Mouse (Mus musculus) hindbrain, embryonic 14.5 days (tissue): ENCODE measurements around the gene Ankrd13d. TPM values are rescaled to one million over a fixed set of nuclear protein-coding genes. Genes with fewer than 3 reads are reported as not detected.

Source experiments
- ATAC-seq: fragments of 200-750 bp; cut with Nextera tagmentation; 2 replicates; pipeline ENCODE4 v1.8.0; 2017; ENCODE audit warnings: moderate number of reproducible peaks, mild to moderate bottlenecking, moderate TSS enrichment, moderate library complexity; ENCODE audit not compliant: low FRiP score
- DNase-seq: peaks from one replicate; pipeline ENCODE4 v3.0.0-alpha.2; 2015; ENCODE audit warnings: low spot score
- H3K27ac ChIP-seq: fragments of 300-500 bp; sonication (generic); 2 replicates; pipeline ENCODE4 v1.5.1; 2014; ENCODE audit warnings: mild to moderate bottlenecking, moderate library complexity
- H3K27me3 ChIP-seq: fragments of 300-500 bp; sonication (generic); 2 replicates; pipeline ENCODE4 v1.6.1; 2014; ENCODE audit warnings: mild to moderate bottlenecking, low read length, mixed read lengths; ENCODE audit not compliant: control insufficient read depth, insufficient read depth
- H3K36me3 ChIP-seq: fragments of 300-500 bp; sonication (generic); replicated peaks from 2 replicates; pipeline ENCODE4 v1.6.1; 2014; ENCODE audit not compliant: control insufficient read depth, insufficient read depth
- H3K4me1 ChIP-seq: fragments of 300-500 bp; sonication (generic); replicated peaks from 2 replicates; pipeline ENCODE4 v1.6.1; 2014; ENCODE audit warnings: antibody characterized with exemption, low read length, mixed read lengths; ENCODE audit not compliant: control insufficient read depth, insufficient read depth
- H3K4me2 ChIP-seq: fragments of 300-500 bp; sonication (generic); replicated peaks from 2 replicates; pipeline ENCODE4 v1.6.1; 2014; ENCODE audit warnings: mild to moderate bottlenecking, moderate library complexity
- H3K4me3 ChIP-seq: fragments of 300-500 bp; sonication (generic); replicated peaks from 2 replicates; pipeline ENCODE4 v1.5.1; 2014; ENCODE audit warnings: mild to moderate bottlenecking, low read length
- H3K9ac ChIP-seq: fragments of 300-500 bp; sonication (generic); 2 replicates; pipeline ENCODE4 v1.6.1; 2014
- H3K9me3 ChIP-seq: fragments of 300-500 bp; sonication (generic); 2 replicates; pipeline ENCODE4 v1.6.1; 2016; ENCODE audit warnings: low read length; ENCODE audit not compliant: control insufficient read depth
- WGBS: fragments of 180-500 bp; shearing (Covaris S2); extraction: QIAGEN DNeasy Blood & Tissue Kit; methylation state at CpG from one replicate; pipeline ENCODE4 v1.1.7; 2014; 5-methylcytosine and 5-hydroxymethylcytosine counted together
- polyA plus RNA-seq: library from polyadenylated mRNA; unstranded; fragments of >200 nt; fragmentation: Nextera tagmentation; extraction: Ambion mirVana; gene quantifications from 2 replicates; pipeline ENCODE4 v1.2.1, GENCODE M21; 2014

The Ankrd13d gene
- 50.7 and 56.6 TPM in 2 replicates for polyA plus RNA-seq

DNA sequence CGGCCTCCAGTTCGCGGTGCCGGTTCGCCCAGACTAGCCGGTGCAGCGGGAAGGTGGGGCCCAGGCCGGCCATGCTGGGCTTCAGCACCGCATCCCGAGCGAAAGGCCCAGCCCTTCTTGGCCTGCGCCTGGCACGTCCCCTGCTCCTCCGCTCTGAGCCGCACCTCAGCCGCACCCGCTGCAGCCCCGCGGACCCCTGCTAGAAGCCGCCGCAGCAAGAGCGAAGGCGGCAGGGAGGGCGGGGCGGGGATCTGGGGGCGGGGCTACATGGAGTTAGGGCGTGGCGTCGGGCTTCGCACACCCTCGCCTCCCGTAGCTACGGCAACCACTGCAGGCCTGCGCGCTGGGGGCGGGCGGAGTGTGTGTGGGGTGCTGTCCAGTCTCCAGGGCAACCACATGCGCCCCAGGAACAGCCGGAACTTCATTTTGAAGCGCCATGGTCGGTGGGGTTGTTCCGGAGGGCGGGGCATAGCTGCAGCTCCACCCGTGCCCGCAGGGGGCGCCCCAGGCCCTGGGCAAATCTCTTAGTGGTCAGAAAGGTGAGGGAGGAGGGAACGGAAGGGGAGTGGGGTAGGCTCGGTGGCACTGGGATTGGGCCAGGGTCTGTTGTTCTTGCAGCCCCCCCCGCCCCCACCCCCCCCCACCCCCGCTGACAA is at the start of gene Ankrd13d:
Gene Ankrd13d, minus strand, starts transcription at position 240 of the 656 bp plus-strand sequence.
- H3K27ac ChIP-seq, result peak within 1 kb of the TSS; percentile 72
- H3K4me3 ChIP-seq, result peak within 1 kb of the TSS; percentile 62
- no peaks in the 10 kb centered on the region for H3K27me3 ChIP-seq
- H3K4me2 ChIP-seq, result peak within 1 kb of the TSS; percentile 80
- H3K36me3 ChIP-seq, result peaks cover 43% of the 10 kb centered on the region
- peak; percentile 81 for DNase-seq
- WGBS, result under 1% methylated on average over 50 of the region's 50 CpGs
- H3K4me1 ChIP-seq, result peaks cover 12% of the 10 kb centered on the region
- ATAC-seq, result peak; percentile 89
- H3K9ac ChIP-seq, result peak within 1 kb of the TSS; percentile 87
- H3K9me3 ChIP-seq, result no peaks in the 10 kb centered on the region

DNA sequence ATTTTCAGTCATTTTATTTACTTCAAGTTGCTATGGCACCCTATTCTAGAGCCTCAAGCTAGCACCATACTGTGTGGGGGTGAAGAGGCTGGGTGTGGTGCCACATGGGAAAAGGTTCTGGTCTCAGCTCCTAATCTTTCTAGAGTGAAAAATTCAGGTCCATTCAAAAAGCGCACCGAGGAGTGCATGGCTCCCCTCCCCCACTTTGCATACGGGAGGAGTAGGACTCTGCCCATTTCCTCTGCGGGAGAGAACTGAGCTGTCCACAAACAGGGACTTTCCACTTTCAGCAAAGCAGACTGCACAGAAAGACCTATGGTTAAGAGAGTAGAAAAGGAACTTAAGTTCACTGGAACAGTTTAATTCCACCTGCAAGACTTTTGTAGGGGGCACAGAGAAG is 49.7 kb upstream of the Ankrd13d start:
- Histone ChIP-seq H3K4me2 (peak overlapping the region; percentile 74), H3K36me3 (peaks cover 43% of the 10 kb centered on the region), H3K4me3 (peak overlapping the region; percentile 42), H3K27ac (peak overlapping the region; percentile 87), H3K9me3 (no peaks in the 10 kb centered on the region), H3K9ac (peak overlapping the region; percentile 61), H3K27me3 (no peaks in the 10 kb centered on the region), H3K4me1 (peaks cover 25% of the 10 kb centered on the region; the same call in 1 of the 2 replicates)
- no peak for ATAC-seq
- 1% methylated on average over 4 of the region's 4 CpGs for WGBS
- DNase-seq, result peak; percentile 52

DNA sequence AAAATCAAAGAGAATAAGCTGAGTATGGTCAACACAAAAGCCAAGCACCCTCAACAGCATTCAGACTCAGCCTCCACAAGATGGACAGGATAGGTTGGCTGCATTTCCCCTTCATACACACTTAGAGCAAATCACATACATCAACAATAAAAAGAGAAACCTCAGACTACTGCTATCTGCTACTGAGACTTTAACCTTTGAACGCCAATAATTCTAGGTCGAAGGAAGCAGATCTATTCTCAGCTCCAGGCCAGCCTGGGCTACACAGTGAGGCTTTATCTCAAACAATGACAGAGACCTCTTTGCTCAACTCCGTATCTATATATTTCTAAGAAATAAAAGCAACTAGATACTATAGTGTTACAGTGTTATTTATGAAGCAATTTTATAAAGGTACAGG is 48.3 kb upstream of the Ankrd13d start:
- 95% methylated on average over 3 of the region's 3 CpGs for WGBS
- H3K9me3 ChIP-seq, result no peaks in the 10 kb centered on the region

DNA sequence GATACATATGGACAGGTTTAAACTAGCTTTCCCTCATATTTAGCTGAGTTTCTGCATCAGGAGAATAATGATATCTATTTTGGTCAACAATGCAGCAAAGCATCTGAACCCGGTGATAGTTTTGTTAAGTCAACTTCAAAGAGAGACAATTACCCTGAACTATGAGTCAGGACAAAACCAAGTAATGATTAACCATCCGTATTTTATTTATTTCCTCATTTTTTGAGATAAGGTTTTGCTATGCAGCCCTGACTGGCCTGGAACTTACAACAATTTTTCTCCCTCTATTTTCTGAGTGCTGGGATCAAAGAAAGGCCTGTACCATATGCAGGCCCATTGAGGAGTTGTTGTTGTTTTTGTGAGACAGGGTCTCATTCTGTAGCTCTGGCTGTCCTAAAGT is 47.7 kb upstream of the Ankrd13d start:
- ATAC-seq (no peak), DNase-seq (no peak)
- WGBS, result 92% methylated on average over 2 of the region's 2 CpGs
- Histone ChIP-seq H3K4me2 (no peak overlapping the region), H3K27me3 (no peaks in the 10 kb centered on the region), H3K9ac (no peak overlapping the region), H3K9me3 (no peaks in the 10 kb centered on the region), H3K4me3 (no peak overlapping the region), H3K4me1 (peaks cover 25% of the 10 kb centered on the region; the same call in 1 of the 2 replicates), H3K36me3 (peaks cover 64% of the 10 kb centered on the region), H3K27ac (no peak overlapping the region)

More for the DNA sequence above, 48.3 kb upstream of the Ankrd13d start:
- no peak for ATAC-seq
- H3K27me3 ChIP-seq, result no peaks in the 10 kb centered on the region
- H3K4me1 ChIP-seq, result peaks cover 25% of the 10 kb centered on the region; the same call in 1 of the 2 replicates
- H3K36me3 ChIP-seq, result peaks cover 57% of the 10 kb centered on the region
- no peak overlapping the region for H3K27ac ChIP-seq
- no peak overlapping the region for H3K4me3 ChIP-seq
- no peak overlapping the region; the same call in 1 of the 2 replicates for H3K9ac ChIP-seq
- H3K4me2 ChIP-seq, result no peak overlapping the region
- no peak for DNase-seq

DNA sequence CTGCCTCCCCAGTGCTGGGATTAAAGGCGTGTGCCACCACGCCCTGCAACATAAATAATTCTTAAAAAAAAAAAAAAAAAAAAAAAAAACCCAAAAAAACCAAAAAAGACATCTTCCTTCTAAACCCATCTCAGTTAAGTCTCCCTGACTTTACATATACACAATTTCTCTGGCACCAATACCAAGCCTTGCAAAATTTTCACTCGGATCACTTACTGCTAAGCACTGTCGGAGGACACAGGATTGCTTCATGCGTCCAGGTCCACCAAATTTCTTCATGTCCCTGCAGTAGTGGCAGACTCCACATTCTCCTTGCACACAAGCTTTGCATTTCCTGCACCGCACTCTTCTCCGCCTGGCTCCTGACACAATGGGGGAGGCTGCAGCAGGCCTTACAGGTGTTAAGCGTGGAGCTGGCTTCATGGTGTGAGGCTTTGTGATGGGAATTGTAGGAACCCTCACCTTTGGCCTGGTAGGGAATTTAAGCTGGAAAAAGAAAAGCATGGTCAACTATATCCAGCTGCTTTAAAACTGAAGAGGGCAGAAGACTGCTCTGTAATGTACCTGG is 45.9 kb upstream of the Ankrd13d start:
- H3K9ac ChIP-seq, result no peak overlapping the region
- DNase-seq (no peak), ATAC-seq (no peak)
- no peak overlapping the region for H3K4me3 ChIP-seq
- H3K4me1 ChIP-seq, result peaks cover 16% of the 10 kb centered on the region; the same call in 1 of the 2 replicates
- WGBS, result 92% methylated on average over 8 of the region's 8 CpGs
- H3K36me3 ChIP-seq, result peaks cover 72% of the 10 kb centered on the region
- H3K27me3 ChIP-seq, result no peaks in the 10 kb centered on the region
- no peaks in the 10 kb centered on the region for H3K9me3 ChIP-seq
- no peak overlapping the region for H3K27ac ChIP-seq
- H3K4me2 ChIP-seq, result no peak overlapping the region

DNA sequence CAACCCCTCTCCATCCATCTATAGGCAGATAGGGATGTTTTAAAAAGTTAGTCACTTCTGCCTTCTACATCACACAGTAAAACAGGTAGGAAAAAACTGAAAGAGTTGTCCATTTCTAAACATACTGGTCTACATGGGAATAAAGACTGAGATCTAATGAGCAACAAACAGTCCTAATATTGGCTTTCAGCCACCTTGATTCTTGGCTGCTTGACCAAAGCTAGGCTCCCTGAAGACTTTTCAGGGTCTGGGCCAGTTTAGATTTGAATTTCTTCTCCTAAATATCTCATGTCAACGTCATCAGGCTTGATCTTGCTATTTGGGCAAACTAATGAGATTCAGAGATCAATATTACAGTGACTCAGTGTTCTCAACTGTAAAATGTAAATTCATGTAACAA is 43.9 kb upstream of the Ankrd13d start:
- H3K36me3 ChIP-seq, result peaks cover 92% of the 10 kb centered on the region
- no peak overlapping the region for H3K4me3 ChIP-seq
- ATAC-seq, result no peak
- peaks cover 4% of the 10 kb centered on the region; the same call in 1 of the 2 replicates for H3K4me1 ChIP-seq
- H3K4me2 ChIP-seq, result no peak overlapping the region
- no peak overlapping the region for H3K9ac ChIP-seq
- no peak overlapping the region for H3K27ac ChIP-seq
- H3K27me3 ChIP-seq, result no peaks in the 10 kb centered on the region
- 76% methylated on average over 1 of the region's 1 CpGs for WGBS
- H3K9me3 ChIP-seq, result no peaks in the 10 kb centered on the region
- DNase-seq, result no peak

DNA sequence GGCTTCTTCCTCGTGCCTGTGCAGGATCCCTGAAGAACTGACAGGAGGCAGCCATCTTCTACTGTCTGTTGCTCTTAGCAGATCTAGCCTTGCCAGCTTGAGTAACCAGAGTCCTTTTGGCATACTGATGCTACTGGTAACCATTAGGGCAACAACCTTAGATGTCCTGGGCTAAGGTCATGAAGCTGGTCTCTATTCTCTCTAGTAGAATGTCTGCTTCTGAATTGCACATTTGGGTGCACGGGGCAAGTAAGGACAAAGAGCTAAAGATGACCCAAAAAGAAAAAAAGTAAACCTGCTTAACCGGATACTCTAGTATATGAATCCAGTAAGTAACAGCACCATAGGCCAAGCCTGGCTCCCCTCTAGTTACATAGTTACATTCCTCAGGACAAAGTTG is 43.2 kb upstream of the Ankrd13d start:
- Histone ChIP-seq H3K36me3 (peaks cover 98% of the 10 kb centered on the region), H3K9me3 (no peaks in the 10 kb centered on the region)
- WGBS, result 92% methylated on average over 3 of the region's 3 CpGs

DNA sequence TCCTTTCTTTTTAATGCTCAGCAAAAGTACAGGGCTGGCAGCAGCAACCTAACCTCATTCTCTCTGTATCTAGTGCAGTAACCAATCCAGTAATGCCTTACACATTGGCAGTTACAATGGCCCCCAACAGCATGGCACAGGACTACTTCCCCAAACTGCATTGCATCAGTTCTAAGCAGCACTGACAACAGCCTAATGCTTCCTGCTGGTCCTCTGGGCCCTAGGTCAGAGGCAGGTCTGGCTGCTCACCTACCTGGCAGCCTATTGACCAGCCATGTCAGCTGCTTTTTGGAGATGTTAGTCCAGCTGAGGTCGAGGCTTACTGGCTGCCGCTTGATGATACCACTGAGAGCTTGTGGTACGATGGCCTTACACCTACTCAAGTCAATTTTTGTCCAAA is 39.2 kb upstream of the Ankrd13d start:
- no peak overlapping the region for H3K27ac ChIP-seq
- no peaks in the 10 kb centered on the region for H3K9me3 ChIP-seq
- H3K9ac ChIP-seq, result no peak overlapping the region
- no peaks in the 10 kb centered on the region for H3K27me3 ChIP-seq
- peaks cover 100% of the 10 kb centered on the region for H3K36me3 ChIP-seq
- no peaks in the 10 kb centered on the region for H3K4me1 ChIP-seq
- DNase-seq, result no peak
- H3K4me3 ChIP-seq, result no peak overlapping the region
- H3K4me2 ChIP-seq, result no peak overlapping the region
- 91% methylated on average over 3 of the region's 3 CpGs for WGBS
- no peak for ATAC-seq

More for the DNA sequence above, 43.2 kb upstream of the Ankrd13d start:
- H3K4me2 ChIP-seq, result no peak overlapping the region
- H3K9ac ChIP-seq, result no peak overlapping the region
- no peaks in the 10 kb centered on the region for H3K27me3 ChIP-seq
- DNase-seq (no peak), ATAC-seq (no peak)
- H3K27ac ChIP-seq, result no peak overlapping the region
- H3K4me1 ChIP-seq, result no peaks in the 10 kb centered on the region
- H3K4me3 ChIP-seq, result no peak overlapping the region

DNA sequence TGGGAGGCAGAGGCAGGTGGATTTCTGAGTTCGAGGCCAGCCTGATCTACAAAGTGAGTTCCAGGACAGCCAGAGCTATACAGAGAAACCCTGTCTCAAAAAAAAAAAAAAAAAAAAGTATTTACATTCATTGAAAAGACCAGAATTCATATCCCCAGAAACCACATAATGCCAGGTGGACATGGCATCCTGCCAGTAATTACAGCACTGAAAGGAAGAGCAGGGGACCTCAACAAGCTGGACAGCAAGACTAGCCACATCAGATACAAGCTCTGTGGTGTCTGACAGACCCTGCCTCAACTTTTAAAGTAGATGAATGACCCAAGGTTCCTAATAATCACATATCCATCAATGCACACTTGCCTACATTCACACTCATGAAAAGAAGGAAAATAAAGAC is 38.7 kb upstream of the Ankrd13d start:
- ATAC-seq, result no peak

More for the DNA sequence above, 38.7 kb upstream of the Ankrd13d start:
- Histone ChIP-seq H3K9ac (no peak overlapping the region), H3K9me3 (no peaks in the 10 kb centered on the region), H3K27me3 (no peaks in the 10 kb centered on the region), H3K4me3 (no peak overlapping the region), H3K4me2 (no peak overlapping the region), H3K4me1 (no peaks in the 10 kb centered on the region), H3K36me3 (peaks cover 100% of the 10 kb centered on the region), H3K27ac (no peak overlapping the region)
- 100% methylated on average over 1 of the region's 1 CpGs for WGBS
- DNase-seq, result no peak
